Mouse (Mus musculus) cerebral cortex, adult 2 months (tissue): ENCODE results near the gene Abr.

Source experiments
- WGBS: fragments of 180-500 bp; shearing (Covaris S2); methylation state at CpG from one replicate; pipeline ENCODE4 v1.1.7; 2018; 5-methylcytosine and 5-hydroxymethylcytosine counted together

Gene Abr

GRCm38 (mm10) chr11:76623206-76623961 is 1.3 kb upstream of the Abr start:
- WGBS, result 3% methylated on average over 72 of the region's 72 CpGs

- WGBS, result under 1% methylated on average over 66 of the region's 66 CpGs
Observed at GRCm38 (mm10) chr11:76622566-76623205, 572 bp upstream of the Abr start.

- 88% methylated on average over 6 of the region's 6 CpGs for WGBS
Observed at GRCm38 (mm10) chr11:76618134-76618533, 4.0 kb downstream of the Abr start.

- 54% methylated on average over 2 of the region's 2 CpGs for WGBS
Observed at GRCm38 (mm10) chr11:76614246-76614645, 7.9 kb downstream of the Abr start.

- WGBS, result 1% methylated on average over 19 of the region's 19 CpGs
Observed at GRCm38 (mm10) chr11:76612638-76613104, 9.4 kb downstream of the Abr start.

- 75% methylated on average over 9 of the region's 9 CpGs for WGBS
Observed at GRCm38 (mm10) chr11:76606521-76606920, 15.6 kb downstream of the Abr start.

- WGBS, result 45% methylated on average over 2 of the region's 2 CpGs
Observed at GRCm38 (mm10) chr11:76599219-76599618, 22.9 kb downstream of the Abr start.

GRCm38 (mm10) chr11:76598757-76599156 is 23.4 kb downstream of the Abr start:
- WGBS, result 88% methylated on average over 5 of the region's 5 CpGs

- 91% methylated on average over 4 of the region's 4 CpGs for WGBS
Observed at GRCm38 (mm10) chr11:76593620-76594326, 28.3 kb downstream of the Abr start.

- 92% methylated on average over 5 of the region's 5 CpGs for WGBS
Observed at GRCm38 (mm10) chr11:76589746-76590145, 32.4 kb downstream of the Abr start.

- WGBS, result 79% methylated on average over 10 of the region's 10 CpGs
Observed at GRCm38 (mm10) chr11:76588632-76589485, 33.3 kb downstream of the Abr start.

- 81% methylated on average over 2 of the region's 2 CpGs for WGBS
Observed at GRCm38 (mm10) chr11:76588032-76588431, 34.1 kb downstream of the Abr start.

GRCm38 (mm10) chr11:76587333-76587732 is 34.8 kb downstream of the Abr start:
- 92% methylated on average over 1 of the region's 1 CpGs for WGBS

- 91% methylated on average over 3 of the region's 3 CpGs for WGBS
Observed at GRCm38 (mm10) chr11:76586119-76586518, 36.0 kb downstream of the Abr start.

GRCm38 (mm10) chr11:76577588-76578257 is 44.4 kb downstream of the Abr start:
- 29% methylated on average over 12 of the region's 12 CpGs for WGBS

GRCm38 (mm10) chr11:76572820-76573385 is 49.2 kb downstream of the Abr start:
- WGBS, result 55% methylated on average over 6 of the region's 6 CpGs

GRCm38 (mm10) chr11:76571613-76571929 is 50.5 kb downstream of the Abr start:
- WGBS, result 8% methylated on average over 9 of the region's 9 CpGs

GRCm38 (mm10) chr11:76570741-76571612 is 51.1 kb downstream of the Abr start:
- WGBS, result 2% methylated on average over 65 of the region's 66 CpGs

- WGBS, result 21% methylated on average over 10 of the region's 10 CpGs
Observed at GRCm38 (mm10) chr11:76570201-76570731, 51.8 kb downstream of the Abr start.

- WGBS, result 30% methylated on average over 3 of the region's 3 CpGs
Observed at GRCm38 (mm10) chr11:76569436-76569835, 52.7 kb downstream of the Abr start.
